8 mouse cellular contexts compared by ENCODE assay signal in the genomic region with DNA sequence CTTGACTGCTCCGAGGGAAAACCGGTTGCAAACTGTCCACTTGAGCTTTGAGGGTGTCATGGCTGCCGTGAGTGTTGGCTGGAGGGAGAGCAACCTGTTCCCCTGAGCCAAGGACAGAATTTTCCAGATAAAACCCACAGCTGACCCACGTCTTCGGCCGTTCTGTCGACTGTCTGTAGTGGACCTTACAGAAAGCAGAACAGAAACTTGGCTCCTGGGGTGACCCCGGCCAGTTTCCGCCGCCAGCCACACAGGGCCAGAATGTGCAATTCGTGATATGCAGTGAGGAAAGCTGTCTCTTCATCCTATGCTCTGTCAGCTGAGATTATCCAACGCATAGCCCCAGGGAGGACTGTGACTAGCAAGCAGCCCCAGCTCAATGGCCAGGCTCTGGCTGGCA.
DNase-seq lines count a peak whose midpoint lies in the region; ATAC-seq lines count a peak whose summit lies in the region.

No protein-coding gene starts in this region.

- no peak overlapping the region for H3K4me2 ChIP-seq in limb, embryonic 15.5 days

- peak overlapping the region; percentile 22; the same call in 1 of the 2 replicates for H3K27ac ChIP-seq in limb, embryonic 15.5 days

- H3K27me3 ChIP-seq in limb, embryonic 15.5 days = no peaks in the 10 kb centered on the region

- no peaks in the 10 kb centered on the region for H3K9me3 ChIP-seq in limb, embryonic 15.5 days

- 77% methylated on average over 12 of the region's 12 CpGs for WGBS in limb, embryonic 15.5 days

- no peak overlapping the region for H3K4me3 ChIP-seq in limb, embryonic 15.5 days

- H3K9ac ChIP-seq in limb, embryonic 15.5 days = no peak overlapping the region

- H3K36me3 ChIP-seq in limb, embryonic 15.5 days = no peaks in the 10 kb centered on the region

- ATAC-seq in limb, embryonic 15.5 days (ENCODE audit: insufficient number of reproducible peaks, low FRiP score, low TSS enrichment, low read depth) = 0 out of 2 replicates have a peak, but pooled peaks have one; percentile 23

- H3K4me1 ChIP-seq in limb, embryonic 15.5 days = peaks cover 21% of the 10 kb centered on the region

- DNase-seq in adrenal gland, adult 8-10 months = peak; percentile 21
- no peak for DNase-seq in adrenal gland, adult 18-20 months (ENCODE audit: low spot score in 2 of 2)
- DNase-seq in thymus, postnatal 14 days = peak; percentile 39
- no peak for DNase-seq in thymus, postnatal 10 days (ENCODE audit: low spot score in 2 of 2)
- no peak for DNase-seq in natural killer cell, adult 2 months (ENCODE audit: low spot score in 2 of 2)
- DNase-seq in thymus, postnatal 25 days = no peak
- DNase-seq in testis, postnatal 14 days (ENCODE audit: low spot score) = no peak

Comparison
In these comparisons a context has a peak if more than half of its experiments do, and no peak if none do; other contexts are left out.
1. DNase-seq: peak in adrenal gland, adult 8-10 months (single experiment) and thymus, postnatal 14 days (single experiment); none in adrenal gland, adult 18-20 months (0 of 2), thymus, postnatal 10 days (0 of 2), natural killer cell, adult 2 months (0 of 2), thymus, postnatal 25 days (single experiment) and testis, postnatal 14 days (single experiment).